ENCODE assay signal across 19 mouse cellular contexts in genomic region chr4:58997081-58997480, GRCm38 (mm10). TPM values are rescaled to one million over a fixed set of nuclear protein-coding genes. Genes with fewer than 3 reads are reported as not detected.
DNase-seq lines count a peak whose midpoint lies in the region; ATAC-seq lines count a peak whose summit lies in the region.
"Had no signal": no experiment of that assay in that cellular context is flagged by ENCODE, and none has a peak within 500 bp of the region (broad histone marks: within the 10 kb centered on the region; RNA-seq: fewer than 3 reads in every experiment).

No protein-coding gene starts in this region.

- no peak overlapping the region for H3K27ac ChIP-seq in midbrain, embryonic 11.5 days (ENCODE audit: low read depth, low read length)
- H3K27ac ChIP-seq: forebrain, embryonic 12.5 days; hindbrain, embryonic 14.5 days; midbrain, embryonic 15.5 days had no signal

- no peak overlapping the region for H3K9ac ChIP-seq in midbrain, embryonic 11.5 days (ENCODE audit: low read length)
- H3K9ac ChIP-seq: forebrain, embryonic 12.5 days; hindbrain, embryonic 14.5 days; midbrain, embryonic 15.5 days had no signal

- no peak overlapping the region for H3K4me2 ChIP-seq in midbrain, embryonic 11.5 days
- H3K4me2 ChIP-seq: forebrain, embryonic 12.5 days; hindbrain, embryonic 14.5 days; midbrain, embryonic 15.5 days had no signal

- H3K4me1 ChIP-seq in midbrain, embryonic 11.5 days (ENCODE audit: control insufficient read depth, insufficient read depth, low read length), result no peaks in the 10 kb centered on the region
- H3K4me1 ChIP-seq: forebrain, embryonic 12.5 days; midbrain, embryonic 15.5 days had no signal

- no peaks in the 10 kb centered on the region for H3K9me3 ChIP-seq in midbrain, embryonic 11.5 days (ENCODE audit: control insufficient read depth, low read length)
- H3K9me3 ChIP-seq: forebrain, embryonic 12.5 days; midbrain, embryonic 15.5 days had no signal

- no peak for ATAC-seq in midbrain, embryonic 11.5 days (ENCODE audit: low FRiP score)
- ATAC-seq: midbrain, embryonic 15.5 days had no signal

- H3K27me3 ChIP-seq in midbrain, embryonic 11.5 days (ENCODE audit: control insufficient read depth, insufficient read depth, low read length), result no peaks in the 10 kb centered on the region
- H3K27me3 ChIP-seq: forebrain, embryonic 12.5 days; midbrain, embryonic 15.5 days had no signal

- 80% methylated on average over 5 of the region's 5 CpGs for WGBS in midbrain, embryonic 11.5 days

- H3K4me3 ChIP-seq in midbrain, embryonic 11.5 days (ENCODE audit: low read depth, low read length), result no peak overlapping the region
- H3K4me3 ChIP-seq: forebrain, embryonic 12.5 days; midbrain, embryonic 15.5 days had no signal

- H3K36me3 ChIP-seq in midbrain, embryonic 11.5 days (ENCODE audit: control insufficient read depth, insufficient read depth, low read length), result no peaks in the 10 kb centered on the region
- H3K36me3 ChIP-seq: forebrain, embryonic 12.5 days; midbrain, embryonic 15.5 days had no signal

- DNase-seq in embryo, embryonic 10.5 days (ENCODE audit: low spot score), result peak; percentile 22
- DNase-seq in embryo, embryonic 9.5 days (ENCODE audit: extremely low spot score), result no peak
- peak; percentile 20 for DNase-seq in ovary, postnatal 36 days (ENCODE audit: low spot score)
- no peak for DNase-seq in ovary, adult 18-20 months (ENCODE audit: low spot score)
- peak; percentile 63 for DNase-seq in kidney, postnatal 10 days
- peak; percentile 84 for DNase-seq in testis, postnatal 10 days (ENCODE audit: low spot score)
- DNase-seq in midbrain, embryonic 11.5 days (ENCODE audit: low spot score, missing footprints), result no peak
- DNase-seq in gastrocnemius, postnatal 14 days, result no peak
- DNase-seq: B cell, adult 2 months; cerebellum, adult 9-11 months; gastrocnemius, postnatal 25 days; heart, postnatal 14 days; liver; right cerebral cortex, postnatal 14 days; thymus, adult 18-20 months had no signal

- intact Hi-C loops in gastrocnemius, postnatal 14 days (cut with DNase I; ENCODE audit: low total_unique reads), result no loop called here

RNA-seq across cellular contexts. Expression of gene Dnajc25, which starts 2.2 kb away (rescaled TPM):
- 5.3 and 5.5 TPM in 2 replicates for polyA plus RNA-seq in midbrain, embryonic 11.5 days (2014; fragmentation: Nextera tagmentation; extraction: Ambion mirVana)
- total RNA-seq in gastrocnemius, postnatal 14 days (2021), result 10 to 100 TPM; 10.5 to 12.1 TPM

RNA-seq across cellular contexts. Expression of gene Gm20503, which starts 5.9 kb away (rescaled TPM):
- polyA plus RNA-seq in midbrain, embryonic 11.5 days (2014; fragmentation: Nextera tagmentation; extraction: Ambion mirVana), result 5.4 and 7.8 TPM in 2 replicates
- 1 to 10 TPM in 1 of 2 experiments, not detected in 1; 2.2 TPM for total RNA-seq in gastrocnemius, postnatal 14 days (2021)

RNA-seq across cellular contexts. Expression of gene Ptgr1, which starts 10.2 kb away (rescaled TPM):
- polyA plus RNA-seq in midbrain, embryonic 11.5 days (2014; fragmentation: Nextera tagmentation; extraction: Ambion mirVana), result 16.2 and 17.6 TPM in 2 replicates
- 1 to 10 TPM; 3.4 to 3.7 TPM for total RNA-seq in gastrocnemius, postnatal 14 days (2021)

RNA-seq across cellular contexts. Expression of gene Gng10, which starts 37.8 kb away (rescaled TPM):
- polyA plus RNA-seq in midbrain, embryonic 11.5 days (2014; fragmentation: Nextera tagmentation; extraction: Ambion mirVana), result 89.7 and 95.8 TPM in 2 replicates
- total RNA-seq in gastrocnemius, postnatal 14 days (2021), result 10 to 100 TPM; 12.3 to 20.1 TPM

RNA-seq across cellular contexts. Expression of gene Zkscan16, which starts 53.7 kb away (rescaled TPM):
- 0.95 and 1.0 TPM in 2 replicates for polyA plus RNA-seq in midbrain, embryonic 11.5 days (2014; fragmentation: Nextera tagmentation; extraction: Ambion mirVana)
- total RNA-seq in gastrocnemius, postnatal 14 days (2021), result under 1 TPM; 0.16 to 0.18 TPM
- total RNA-seq: gastrocnemius, postnatal 25 days; heart, postnatal 14 days; megakaryocyte progenitor cell, adult 5-6 weeks had no signal

Comparison
In these comparisons a context has a peak if more than half of its experiments do, and no peak if none do; other contexts are left out.
1. DNase-seq: peak in embryo, embryonic 10.5 days (single experiment), ovary, postnatal 36 days (single experiment), kidney, postnatal 10 days (single experiment) and testis, postnatal 10 days (single experiment); none in embryo, embryonic 9.5 days (single experiment), ovary, adult 18-20 months (single experiment), midbrain, embryonic 11.5 days (single experiment) and gastrocnemius, postnatal 14 days (single experiment).